In genomic region chr4:133468080-133468479, GRCm38 (mm10) we compare ENCODE assay signal across 7 mouse cellular contexts. TPM values are rescaled to one million over a fixed set of nuclear protein-coding genes. Genes with fewer than 3 reads are reported as not detected.
A peak's percentile ranks its signal among the peaks of the same experiment; 100 is the strongest.
DNase-seq lines count a peak whose midpoint lies in the region; ATAC-seq and TF ChIP-seq lines count a peak whose summit lies in the region.

No protein-coding gene starts in this region.

- H3K4me3 ChIP-seq in embryonic facial prominence, embryonic 10.5 days = peak overlapping the region; percentile 67
- peak overlapping the region; percentile 61 for H3K4me3 ChIP-seq in heart, adult 2 months
- H3K4me3 ChIP-seq in kidney, adult 2 months (ENCODE audit: insufficient read depth, low read depth, low read length) = peak overlapping the region; percentile 52
- peak overlapping the region; percentile 52 for H3K4me3 ChIP-seq in limb, embryonic 14.5 days (replicated peaks; ENCODE audit: low read length)
- peak overlapping the region; percentile 48 for H3K4me3 ChIP-seq in midbrain, embryonic 16.5 days (ENCODE audit: low read depth, low read length)

- peaks cover 4% of the 10 kb centered on the region for H3K9me3 ChIP-seq in embryonic facial prominence, embryonic 10.5 days
- peaks cover 5% of the 10 kb centered on the region for H3K9me3 ChIP-seq in limb, embryonic 14.5 days (ENCODE audit: control insufficient read depth, low read length)
- no peaks in the 10 kb centered on the region for H3K9me3 ChIP-seq in midbrain, embryonic 16.5 days (replicated peaks; ENCODE audit: control insufficient read depth, low read length, poor library complexity, severe bottlenecking)

- TF ChIP-seq CTCF in heart, adult 2 months (IDR thresholded peaks at IDR 0.05) = no peak
- TF ChIP-seq CTCF in kidney, adult 2 months (conservative IDR thresholded peaks at IDR 0.05; ENCODE audit: insufficient read depth, insufficient read length, low read depth, low read length) = no peak

- ATAC-seq in limb, embryonic 14.5 days (ENCODE audit: low FRiP score, low read depth) = peak; percentile 77
- no peak for ATAC-seq in midbrain, embryonic 16.5 days

- H3K4me1 ChIP-seq in embryonic facial prominence, embryonic 10.5 days = peaks cover 25% of the 10 kb centered on the region
- H3K4me1 ChIP-seq in heart, adult 2 months (ENCODE audit: control insufficient read depth, insufficient read depth, low read length) = peaks cover 4% of the 10 kb centered on the region
- no peaks in the 10 kb centered on the region for H3K4me1 ChIP-seq in kidney, adult 2 months (ENCODE audit: control insufficient read depth, insufficient read depth, low read length)
- H3K4me1 ChIP-seq in limb, embryonic 14.5 days (ENCODE audit: control insufficient read depth, insufficient read depth, low read length) = peaks cover 12% of the 10 kb centered on the region
- H3K4me1 ChIP-seq in midbrain, embryonic 16.5 days (ENCODE audit: control insufficient read depth, insufficient read depth, low read length) = peaks cover 7% of the 10 kb centered on the region

- TF ChIP-seq EP300 in heart, adult 2 months (IDR thresholded peaks at IDR 0.05; ENCODE audit: insufficient read depth, low read depth, low read length) = 0 out of 2 replicates have a peak, but pooled peaks have one; percentile 6

- no peaks in the 10 kb centered on the region for H3K79me2 ChIP-seq in heart, adult 2 months (replicated peaks; ENCODE audit: control insufficient read depth, insufficient read depth, low read length)

- under 1% methylated on average over 27 of the region's 27 CpGs for WGBS in embryonic facial prominence, embryonic 10.5 days
- WGBS in heart, adult 2 months = under 1% methylated on average over 27 of the region's 27 CpGs
- 1% methylated on average over 27 of the region's 27 CpGs for WGBS in kidney, adult 2 months
- WGBS in limb, embryonic 14.5 days = 1% methylated on average over 26 of the region's 27 CpGs
- WGBS in midbrain, embryonic 16.5 days = under 1% methylated on average over 23 of the region's 27 CpGs

- peaks cover 39% of the 10 kb centered on the region for H3K27me3 ChIP-seq in embryonic facial prominence, embryonic 10.5 days (replicated peaks; ENCODE audit: low read depth, poor library complexity, severe bottlenecking)
- no peaks in the 10 kb centered on the region for H3K27me3 ChIP-seq in heart, adult 2 months (ENCODE audit: control insufficient read depth, insufficient read depth, low read length)
- no peaks in the 10 kb centered on the region for H3K27me3 ChIP-seq in kidney, adult 2 months (replicated peaks; ENCODE audit: control insufficient read depth, insufficient read depth, low read length)
- 0 out of 2 replicates have a peak, but pooled peaks cover 5% of the 10 kb centered on the region for H3K27me3 ChIP-seq in limb, embryonic 14.5 days (ENCODE audit: control insufficient read depth, insufficient read depth, low read length)
- peaks cover 17% of the 10 kb centered on the region for H3K27me3 ChIP-seq in midbrain, embryonic 16.5 days (ENCODE audit: control insufficient read depth, insufficient read depth, low read depth, low read length)

- peak overlapping the region; percentile 26; the same call in 1 of the 2 replicates for H3K27ac ChIP-seq in embryonic facial prominence, embryonic 10.5 days (replicated peaks)
- H3K27ac ChIP-seq in heart, adult 2 months = peak overlapping the region; percentile 68
- H3K27ac ChIP-seq in kidney, adult 2 months (ENCODE audit: insufficient read depth, low read depth, low read length) = no peak overlapping the region
- no peak overlapping the region for H3K27ac ChIP-seq in limb, embryonic 14.5 days (replicated peaks; ENCODE audit: low read depth, low read length)
- no peak overlapping the region for H3K27ac ChIP-seq in midbrain, embryonic 16.5 days (ENCODE audit: low read length)

- TF ChIP-seq POLR2A in heart, adult 2 months (IDR thresholded peaks at IDR 0.05; ENCODE audit: insufficient read depth, low read depth, low read length) = peak; percentile 60
- TF ChIP-seq POLR2A in kidney, adult 2 months (IDR thresholded peaks at IDR 0.05; ENCODE audit: low read depth, low read length) = no peak
- TF ChIP-seq POLR2A in limb, embryonic 14.5 days (IDR thresholded peaks at IDR 0.05; ENCODE audit: borderline replicate concordance, extremely low read depth, insufficient read depth, insufficient read length) = no peak

- no peaks in the 10 kb centered on the region for H3K36me3 ChIP-seq in embryonic facial prominence, embryonic 10.5 days (replicated peaks)
- H3K36me3 ChIP-seq in heart, adult 2 months (ENCODE audit: control insufficient read depth, insufficient read depth, low read length) = no peaks in the 10 kb centered on the region
- no peaks in the 10 kb centered on the region for H3K36me3 ChIP-seq in kidney, adult 2 months (ENCODE audit: control insufficient read depth, insufficient read depth, low read length)
- no peaks in the 10 kb centered on the region for H3K36me3 ChIP-seq in limb, embryonic 14.5 days (ENCODE audit: control insufficient read depth, insufficient read depth, low read length)
- no peaks in the 10 kb centered on the region for H3K36me3 ChIP-seq in midbrain, embryonic 16.5 days (ENCODE audit: control insufficient read depth, insufficient read depth, low read length)

- H3K4me2 ChIP-seq in limb, embryonic 14.5 days (replicated peaks; ENCODE audit: low read depth, low read length, severe bottlenecking) = peak overlapping the region; percentile 95
- peak overlapping the region; percentile 99 for H3K4me2 ChIP-seq in midbrain, embryonic 16.5 days (ENCODE audit: low read length)

- intact Hi-C loops in heart, adult 2 months (cut with DNase I) = no loop called here

- peak overlapping the region; percentile 61 for H3K9ac ChIP-seq in heart, adult 2 months (ENCODE audit: low read depth, low read length)
- H3K9ac ChIP-seq in limb, embryonic 14.5 days (ENCODE audit: low read depth, low read length, severe bottlenecking) = peak overlapping the region; percentile 60
- peak overlapping the region; percentile 64 for H3K9ac ChIP-seq in midbrain, embryonic 16.5 days (ENCODE audit: low read depth, low read length)

- DNase-seq in adrenal gland, postnatal 4 days (ENCODE audit: low spot score in 2 of 2) = peak; percentile 30 to 67
- peak; percentile 74 for DNase-seq in embryonic facial prominence, embryonic 10.5 days (ENCODE audit: low spot score)
- peak; percentile 90 for DNase-seq in heart, adult 2 months
- peak; percentile 89 for DNase-seq in kidney, adult 2 months
- DNase-seq in limb, embryonic 14.5 days (ENCODE audit: low spot score) = peak; percentile 82
- peak; percentile 50 to 65 for DNase-seq in spleen, postnatal 36 days (ENCODE audit: low spot score in 2 of 2)

RNA-seq across cellular contexts. Expression of gene Tent5b, which starts 11.9 kb away (rescaled TPM):
- total RNA-seq in adrenal gland, postnatal 4 days (2021) = under 1 TPM; 0.73 to 0.78 TPM
- 1.0 and 1.2 TPM in 2 replicates for polyA plus RNA-seq in embryonic facial prominence, embryonic 10.5 days (2016; fragmentation: Nextera tagmentation; extraction: Ambion mirVana)
- 1 to 10 TPM; 2.0 to 2.3 TPM for total RNA-seq in heart, adult 2 months (2021)
- 1.4 and 1.9 TPM in 2 replicates for polyA plus RNA-seq in heart, adult 2 months (2012; rRNA removed)
- polyA plus RNA-seq in kidney, adult 2 months (2012; rRNA removed) = 2.9 and 3.1 TPM in 2 replicates
- polyA plus RNA-seq in limb, embryonic 14.5 days (2012; rRNA removed) = 0.80 and 1.0 TPM in 2 replicates
- polyA plus RNA-seq in limb, embryonic 14.5 days (2014; fragmentation: Nextera tagmentation; extraction: Ambion mirVana) = 1.4 and 1.7 TPM in 2 replicates
- 0.15 TPM in 2 replicates for polyA plus RNA-seq in midbrain, embryonic 16.5 days (2015; fragmentation: Nextera tagmentation; extraction: Ambion mirVana)

RNA-seq across cellular contexts. Expression of gene Trnp1, which starts 30.3 kb away (rescaled TPM):
- 1 to 10 TPM; 6.9 to 8.0 TPM for total RNA-seq in adrenal gland, postnatal 4 days (2021)
- polyA plus RNA-seq in embryonic facial prominence, embryonic 10.5 days (2016; fragmentation: Nextera tagmentation; extraction: Ambion mirVana) = 0.57 and 1.1 TPM in 2 replicates
- 1 to 10 TPM; 2.0 to 2.1 TPM for total RNA-seq in heart, adult 2 months (2021)
- 2.3 and 2.4 TPM in 2 replicates for polyA plus RNA-seq in heart, adult 2 months (2012; rRNA removed)
- polyA plus RNA-seq in kidney, adult 2 months (2012; rRNA removed) = 0.43 and 0.97 TPM in 2 replicates
- polyA plus RNA-seq in limb, embryonic 14.5 days (2012; rRNA removed) = 5.4 and 7.1 TPM in 2 replicates
- polyA plus RNA-seq in limb, embryonic 14.5 days (2014; fragmentation: Nextera tagmentation; extraction: Ambion mirVana) = 5.0 and 6.1 TPM in 2 replicates
- 5.7 and 8.2 TPM in 2 replicates for polyA plus RNA-seq in midbrain, embryonic 16.5 days (2015; fragmentation: Nextera tagmentation; extraction: Ambion mirVana)

RNA-seq across cellular contexts. Expression of gene Kdf1, which starts 50.7 kb away (rescaled TPM):
- 1 to 10 TPM; 5.0 to 8.0 TPM for total RNA-seq in adrenal gland, postnatal 4 days (2021)
- polyA plus RNA-seq in embryonic facial prominence, embryonic 10.5 days (2016; fragmentation: Nextera tagmentation; extraction: Ambion mirVana) = 11.0 and 13.6 TPM in 2 replicates
- not detected for total RNA-seq in heart, adult 2 months (2021)
- polyA plus RNA-seq in heart, adult 2 months (2012; rRNA removed) = 0.23 TPM in 1 of 2 replicates, not detected in the other
- polyA plus RNA-seq in kidney, adult 2 months (2012; rRNA removed) = 39.7 and 42.3 TPM in 2 replicates
- 7.1 and 9.0 TPM in 2 replicates for polyA plus RNA-seq in limb, embryonic 14.5 days (2012; rRNA removed)
- 13.5 and 18.8 TPM in 2 replicates for polyA plus RNA-seq in limb, embryonic 14.5 days (2014; fragmentation: Nextera tagmentation; extraction: Ambion mirVana)
- 0.61 and 0.69 TPM in 2 replicates for polyA plus RNA-seq in midbrain, embryonic 16.5 days (2015; fragmentation: Nextera tagmentation; extraction: Ambion mirVana)

Comparison
In these comparisons a context has a peak if more than half of its experiments do, and no peak if none do; other contexts are left out.
1. H3K27ac ChIP-seq: peak in embryonic facial prominence, embryonic 10.5 days (single experiment) and heart, adult 2 months (single experiment); none in kidney, adult 2 months (single experiment), limb, embryonic 14.5 days (single experiment) and midbrain, embryonic 16.5 days (single experiment).
2. Peak in every context shown above with its lines, with median percentiles within 50 percentile points of each other: DNase-seq, H3K4me3 ChIP-seq and H3K9ac ChIP-seq.